Mouse (Mus musculus): Measurements from ENCODE around the gene Slc26a11. TPM values are rescaled to one million over a fixed set of nuclear protein-coding genes. Genes with fewer than 3 reads are reported as not detected.

Gene Slc26a11
- total RNA-seq, 2 experiments from 2014 or later = 5.8 to 6.1 TPM

GRCm38 (mm10) chr11:119395931-119396330 is 40.6 kb downstream of the Slc26a11 start:
- DNase-seq (ENCODE audit: low spot score in 2 of 2) = no peak

- DNase-seq (ENCODE audit: low spot score in 2 of 2) = no peak
Observed at GRCm38 (mm10) chr11:119396461-119396860, 41.1 kb downstream of the Slc26a11 start.

GRCm38 (mm10) chr11:119402501-119403160 is 47.3 kb downstream of the Slc26a11 start:
- no peak for DNase-seq (ENCODE audit: low spot score in 2 of 2)

- no peak for DNase-seq (ENCODE audit: low spot score in 2 of 2)
Observed at GRCm38 (mm10) chr11:119404627-119405026, 49.3 kb downstream of the Slc26a11 start.

- no peak for DNase-seq (ENCODE audit: low spot score in 2 of 2)
Observed at GRCm38 (mm10) chr11:119407381-119407780, 52.0 kb downstream of the Slc26a11 start.

GRCm38 (mm10) chr11:119407977-119408376 is 52.6 kb downstream of the Slc26a11 start:
- DNase-seq (ENCODE audit: low spot score in 2 of 2) = no peak

GRCm38 (mm10) chr11:119419327-119420118 is 64.2 kb downstream of the Slc26a11 start:
- no peak for DNase-seq (ENCODE audit: low spot score in 2 of 2)

GRCm38 (mm10) chr11:119420426-119420825 is 65.1 kb downstream of the Slc26a11 start:
- DNase-seq (ENCODE audit: low spot score in 2 of 2) = no peak

- DNase-seq (ENCODE audit: low spot score in 2 of 2) = no peak
Observed at GRCm38 (mm10) chr11:119427431-119427830, 72.1 kb downstream of the Slc26a11 start.

GRCm38 (mm10) chr11:119427986-119428385 is 72.6 kb downstream of the Slc26a11 start:
- DNase-seq (ENCODE audit: low spot score in 2 of 2) = no peak

- no peak for DNase-seq (ENCODE audit: low spot score in 2 of 2)
Observed at GRCm38 (mm10) chr11:119428649-119429136, 73.3 kb downstream of the Slc26a11 start.

Small RNA genes within 50 kb of the gene (microRNA-seq; reads per million reads assigned to microRNA genes)
- gene Mir1932 = 0 reads per million in 2 experiments

Other genes with a start within 250 kb of the Slc26a11 start
- gene Tbc1d16, start 127.1 kb upstream of the Slc26a11 start, total RNA-seq (2021) = 10 to 100 TPM; 37.5 to 39.9 TPM
- gene Ccdc40, start 127.0 kb upstream of the Slc26a11 start, total RNA-seq (2021) = 1 to 10 TPM; 2.3 to 2.7 TPM
- 100 to 1,000 TPM; 347 to 355 TPM for gene Gaa, start 87.7 kb upstream of the Slc26a11 start, total RNA-seq (2021)
- gene Eif4a3, start 55.5 kb upstream of the Slc26a11 start, total RNA-seq (2021) = 10 to 100 TPM; 92.8 to 97.8 TPM
- under 1 TPM; 0.36 to 0.47 TPM for gene Card14, start 47.8 kb upstream of the Slc26a11 start, total RNA-seq (2021)
- gene Sgsh, start within 50 bp of the Slc26a11 start, total RNA-seq (2021) = 1 to 10 TPM; 5.2 to 6.1 TPM
- gene Rnf213, start 37.5 kb downstream of the Slc26a11 start, total RNA-seq (2021) = 1 to 10 TPM; 3.0 to 4.1 TPM
- 10 to 100 TPM; 34.7 to 36.2 TPM for gene Endov, start 135.8 kb downstream of the Slc26a11 start, total RNA-seq (2021)
- 100 to 1,000 TPM; 492 to 504 TPM for gene Nptx1, start 192.2 kb downstream of the Slc26a11 start, total RNA-seq (2021)
- 10 to 100 TPM; 56.0 to 61.1 TPM for gene Rptor, start 247.3 kb downstream of the Slc26a11 start, total RNA-seq (2021)

All from layer of hippocampus, adult 18-20 months (tissue).